Mouse (Mus musculus): ENCODE measurements around the gene Lin7a. TPM values are rescaled to one million over a fixed set of nuclear protein-coding genes. Genes with fewer than 3 reads are reported as not detected.

The Lin7a gene
- polyA plus RNA-seq, 1 experiment from 2014 or later, result 2.0 TPM

DNA sequence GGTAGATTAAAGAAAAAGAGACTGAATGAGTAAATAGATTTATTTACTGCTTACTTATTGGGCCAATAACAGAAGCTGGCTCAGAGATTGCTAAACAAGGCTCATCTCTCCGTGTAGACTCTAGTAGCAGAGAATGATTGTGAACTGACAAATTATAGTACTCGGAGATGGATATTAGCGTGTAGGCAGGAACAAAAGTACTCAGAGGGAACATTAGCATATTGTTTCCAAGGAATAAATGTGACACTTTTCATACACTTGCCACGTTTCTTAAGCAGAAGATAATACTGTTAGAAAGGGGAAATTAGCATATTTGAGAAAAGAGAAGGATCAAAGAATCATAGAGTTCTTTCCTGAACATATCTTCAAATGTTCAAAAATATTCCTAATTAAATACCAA, 133.9 kb downstream of the Lin7a start:
- H3K4me1 ChIP-seq (ENCODE audit: control insufficient read depth, insufficient read depth, low read length), result no peaks in the 10 kb centered on the region
- H3K36me3 ChIP-seq (ENCODE audit: control insufficient read depth, insufficient read depth), result no peaks in the 10 kb centered on the region
- H3K4me3 ChIP-seq (ENCODE audit: low read length), result no peak overlapping the region
- WGBS, result 78% methylated on average over 4 of the region's 4 CpGs
- H3K27ac ChIP-seq (ENCODE audit: low read length), result no peak overlapping the region
- H3K27me3 ChIP-seq (ENCODE audit: control insufficient read depth, insufficient read depth, low read length), result no peaks in the 10 kb centered on the region
- H3K4me2 ChIP-seq (ENCODE audit: low read depth, low read length), result no peak overlapping the region
- no peak for ATAC-seq (replicated peaks; ENCODE audit: extremely low read depth, insufficient read depth, low FRiP score)
- H3K9me3 ChIP-seq (replicated peaks; ENCODE audit: control insufficient read depth, low read length), result no peaks in the 10 kb centered on the region
- no peak overlapping the region for H3K9ac ChIP-seq (ENCODE audit: low read length)

DNA sequence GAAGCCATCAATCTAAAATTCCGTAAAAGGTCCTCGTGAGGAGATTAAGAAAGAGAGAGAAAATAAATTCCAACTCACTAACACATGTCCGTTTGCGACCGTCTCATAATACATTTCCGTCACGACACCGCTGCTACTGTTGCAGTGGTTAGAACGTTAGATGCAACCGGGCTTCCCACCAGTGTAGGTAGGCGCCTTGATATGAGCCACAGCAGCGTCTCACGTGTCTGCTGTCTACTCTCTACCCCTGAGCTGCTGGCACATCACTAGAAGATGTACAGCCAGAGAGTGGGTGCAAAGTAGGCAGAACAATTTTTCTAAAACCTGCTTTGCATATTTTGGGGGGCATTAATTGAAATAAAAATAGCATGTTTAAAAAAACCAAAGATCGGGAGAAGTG, 146.8 kb downstream of the Lin7a start:
- Histone ChIP-seq H3K27me3 (ENCODE audit: control insufficient read depth, insufficient read depth, low read length) (no peaks in the 10 kb centered on the region), H3K36me3 (ENCODE audit: control insufficient read depth, insufficient read depth) (no peaks in the 10 kb centered on the region), H3K9ac (ENCODE audit: low read length) (no peak overlapping the region), H3K4me1 (ENCODE audit: control insufficient read depth, insufficient read depth, low read length) (no peaks in the 10 kb centered on the region), H3K9me3 (replicated peaks; ENCODE audit: control insufficient read depth, low read length) (no peaks in the 10 kb centered on the region), H3K4me2 (ENCODE audit: low read depth, low read length) (no peak overlapping the region), H3K27ac (ENCODE audit: low read length) (no peak overlapping the region), H3K4me3 (ENCODE audit: low read length) (no peak overlapping the region)
- ATAC-seq (replicated peaks; ENCODE audit: extremely low read depth, insufficient read depth, low FRiP score), result no peak
- 79% methylated on average over 14 of the region's 14 CpGs for WGBS

DNA sequence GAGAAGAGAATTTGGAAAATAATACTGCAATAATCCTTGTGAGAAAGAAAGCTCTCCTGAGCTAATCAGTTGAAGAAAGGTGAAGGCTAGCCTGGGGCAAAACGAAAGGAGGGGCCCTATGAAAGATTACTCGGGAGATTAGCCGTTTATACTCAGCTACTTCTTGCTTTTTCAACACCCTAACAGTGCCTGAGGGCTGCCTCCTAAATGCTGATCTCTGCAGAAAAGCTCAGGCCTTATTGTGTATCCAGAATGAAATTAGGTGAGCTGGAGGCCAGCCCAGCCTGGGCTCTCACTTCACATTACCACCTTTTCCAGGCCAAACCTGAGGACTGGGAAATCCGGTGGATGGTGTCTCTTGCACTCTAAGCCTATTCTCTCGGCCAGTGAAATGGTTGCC, 165.5 kb downstream of the Lin7a start:
- Histone ChIP-seq H3K36me3 (ENCODE audit: control insufficient read depth, insufficient read depth) (no peaks in the 10 kb centered on the region), H3K4me1 (ENCODE audit: control insufficient read depth, insufficient read depth, low read length) (no peaks in the 10 kb centered on the region), H3K4me2 (ENCODE audit: low read depth, low read length) (no peak overlapping the region), H3K9me3 (replicated peaks; ENCODE audit: control insufficient read depth, low read length) (no peaks in the 10 kb centered on the region), H3K27me3 (ENCODE audit: control insufficient read depth, insufficient read depth, low read length) (no peaks in the 10 kb centered on the region), H3K4me3 (ENCODE audit: low read length) (no peak overlapping the region), H3K27ac (ENCODE audit: low read length) (no peak overlapping the region), H3K9ac (ENCODE audit: low read length) (no peak overlapping the region)
- WGBS, result 59% methylated on average over 5 of the region's 5 CpGs
- ATAC-seq (replicated peaks; ENCODE audit: extremely low read depth, insufficient read depth, low FRiP score), result no peak

DNA sequence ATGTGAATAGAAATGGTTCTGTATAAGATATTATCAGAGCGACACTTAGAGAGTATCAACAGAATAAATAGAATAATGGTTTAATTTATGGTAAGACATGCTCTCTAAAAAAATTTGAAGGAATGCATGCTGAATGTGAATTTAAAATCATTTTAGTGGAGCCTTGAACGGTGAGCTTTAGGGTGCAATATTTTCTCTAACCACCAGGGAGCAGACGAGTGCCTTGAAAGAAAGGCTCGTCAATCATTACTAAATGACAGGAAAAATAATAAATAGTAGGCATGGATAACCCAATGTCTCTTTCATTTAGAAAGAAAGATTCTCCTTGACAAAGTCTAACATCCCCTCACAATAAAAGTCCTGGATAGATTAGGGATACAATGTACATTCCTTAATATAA, 171.3 kb downstream of the Lin7a start:
- no peaks in the 10 kb centered on the region for H3K4me1 ChIP-seq (ENCODE audit: control insufficient read depth, insufficient read depth, low read length)
- H3K36me3 ChIP-seq (ENCODE audit: control insufficient read depth, insufficient read depth), result no peaks in the 10 kb centered on the region
- no peak overlapping the region for H3K9ac ChIP-seq (ENCODE audit: low read length)
- H3K27ac ChIP-seq (ENCODE audit: low read length), result no peak overlapping the region
- 8% methylated on average over 4 of the region's 4 CpGs for WGBS
- no peak for ATAC-seq (replicated peaks; ENCODE audit: extremely low read depth, insufficient read depth, low FRiP score)
- no peaks in the 10 kb centered on the region for H3K9me3 ChIP-seq (replicated peaks; ENCODE audit: control insufficient read depth, low read length)
- no peak overlapping the region for H3K4me3 ChIP-seq (ENCODE audit: low read length)
- H3K27me3 ChIP-seq (ENCODE audit: control insufficient read depth, insufficient read depth, low read length), result no peaks in the 10 kb centered on the region
- no peak overlapping the region for H3K4me2 ChIP-seq (ENCODE audit: low read depth, low read length)

DNA sequence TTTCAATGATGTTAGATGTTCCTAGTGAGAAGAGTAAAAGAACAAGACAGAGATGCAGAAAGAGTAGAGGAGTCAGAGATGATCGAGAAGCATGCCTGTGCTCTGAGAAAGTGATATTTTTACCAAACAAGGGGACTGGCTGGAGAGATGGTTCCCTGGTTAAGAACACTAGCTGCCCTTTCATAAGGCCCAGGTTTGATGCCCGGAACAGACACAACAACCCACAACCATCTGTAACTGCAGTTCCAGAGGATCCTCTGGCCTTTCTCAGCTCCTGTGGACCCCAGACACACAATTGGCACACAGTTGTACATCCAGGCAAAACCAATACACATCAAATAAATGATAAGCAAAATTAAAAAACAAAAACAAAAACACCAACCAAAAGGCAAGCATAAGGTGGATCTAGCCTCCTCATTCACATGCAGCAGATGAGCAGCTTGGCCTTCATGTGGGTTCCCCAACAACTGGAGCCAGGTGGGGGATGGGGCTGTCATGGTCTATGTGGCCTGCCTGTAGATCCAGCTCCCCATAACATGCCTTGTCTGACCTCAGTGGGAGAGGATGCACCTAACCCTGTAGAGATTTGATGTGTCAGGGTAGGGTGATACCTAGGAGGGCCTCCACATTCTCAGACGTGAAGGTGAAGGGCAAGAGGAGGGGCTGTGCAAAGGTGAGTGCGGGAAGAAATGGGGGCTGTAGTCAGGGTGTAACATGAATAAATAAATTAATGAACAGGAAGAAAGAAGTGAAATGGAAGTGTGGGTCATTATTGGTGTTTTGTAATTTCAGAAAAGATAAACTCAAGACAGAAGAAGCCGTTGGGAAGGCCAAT, 178.2 kb downstream of the Lin7a start:
- no peaks in the 10 kb centered on the region for H3K36me3 ChIP-seq (ENCODE audit: control insufficient read depth, insufficient read depth)
- H3K9ac ChIP-seq (ENCODE audit: low read length), result no peak overlapping the region
- WGBS, result 77% methylated on average over 5 of the region's 5 CpGs
- H3K4me3 ChIP-seq (ENCODE audit: low read length), result no peak overlapping the region
- H3K27ac ChIP-seq (ENCODE audit: low read length), result no peak overlapping the region
- H3K4me1 ChIP-seq (ENCODE audit: control insufficient read depth, insufficient read depth, low read length), result no peaks in the 10 kb centered on the region
- H3K9me3 ChIP-seq (replicated peaks; ENCODE audit: control insufficient read depth, low read length), result no peaks in the 10 kb centered on the region
- no peak overlapping the region for H3K4me2 ChIP-seq (ENCODE audit: low read depth, low read length)
- no peak for ATAC-seq (replicated peaks; ENCODE audit: extremely low read depth, insufficient read depth, low FRiP score)
- no peaks in the 10 kb centered on the region for H3K27me3 ChIP-seq (ENCODE audit: control insufficient read depth, insufficient read depth, low read length)

DNA sequence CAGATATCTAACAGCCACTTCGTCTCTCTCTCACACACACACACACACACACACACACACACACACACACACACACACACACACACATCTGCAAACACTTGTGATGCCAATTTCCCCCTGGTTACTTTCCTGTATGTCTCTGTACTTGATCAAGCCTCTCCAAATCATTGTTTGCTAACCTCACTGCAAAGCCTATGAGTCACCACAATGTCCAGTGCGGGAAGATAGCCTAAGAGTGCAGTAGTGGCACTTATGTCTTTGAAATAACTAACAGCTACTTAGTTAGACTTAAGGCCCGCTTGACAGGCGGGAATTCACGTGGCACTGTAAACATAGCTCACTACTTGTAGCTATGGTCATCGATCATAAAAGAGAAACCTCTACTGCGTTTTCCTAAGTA, 196.3 kb downstream of the Lin7a start:
- Histone ChIP-seq H3K4me1 (ENCODE audit: control insufficient read depth, insufficient read depth, low read length) (no peaks in the 10 kb centered on the region), H3K9ac (ENCODE audit: low read length) (no peak overlapping the region), H3K9me3 (replicated peaks; ENCODE audit: control insufficient read depth, low read length) (no peaks in the 10 kb centered on the region), H3K4me2 (ENCODE audit: low read depth, low read length) (no peak overlapping the region), H3K4me3 (ENCODE audit: low read length) (no peak overlapping the region), H3K27ac (ENCODE audit: low read length) (no peak overlapping the region), H3K27me3 (ENCODE audit: control insufficient read depth, insufficient read depth, low read length) (no peaks in the 10 kb centered on the region), H3K36me3 (ENCODE audit: control insufficient read depth, insufficient read depth) (no peaks in the 10 kb centered on the region)
- ATAC-seq (replicated peaks; ENCODE audit: extremely low read depth, insufficient read depth, low FRiP score), result no peak
- WGBS, result 39% methylated on average over 7 of the region's 7 CpGs

Other genes starting within 250 kb of the Lin7a start
- gene Acss3, start 148.0 kb upstream of the Lin7a start, polyA plus RNA-seq (2015; fragmentation: Nextera tagmentation; extraction: Ambion mirVana), result 2.4 and 2.8 TPM in 2 replicates
- 0.09 and 0.17 TPM in 2 replicates for gene Myf5, start 214.4 kb downstream of the Lin7a start, polyA plus RNA-seq (2015; fragmentation: Nextera tagmentation; extraction: Ambion mirVana)
- gene Myf6, start 223.1 kb downstream of the Lin7a start, polyA plus RNA-seq (2015; fragmentation: Nextera tagmentation; extraction: Ambion mirVana), result 0.11 and 0.51 TPM in 2 replicates